Mouse (Mus musculus) thymus, adult 2 months (tissue): ENCODE results near the gene Dnah6.

ENCODE experiments used
- CTCF ChIP-seq: fragments of 200-500 bp; IDR thresholded peaks from 2 replicates; pipeline ENCODE4 v1.5.1; 2012; ENCODE audit warnings: mild to moderate bottlenecking, control low read depth, low read length, moderate library complexity, borderline replicate concordance; ENCODE audit not compliant: control insufficient read depth, poor library complexity, insufficient read depth; ENCODE audit errors: extremely low read depth
- POLR2A ChIP-seq: fragments of 200-500 bp; IDR thresholded peaks from 2 replicates; pipeline ENCODE4 v1.6.1; 2012; ENCODE audit warnings: mild to moderate bottlenecking, low read length, control low read depth, moderate library complexity; ENCODE audit not compliant: control insufficient read depth, poor library complexity, insufficient read depth; ENCODE audit errors: extremely low read depth

GRCm38 (mm10) chr6:73190756-73191155, 30.7 kb downstream of the Dnah6 start:
- no peak for TF ChIP-seq CTCF
- no peak for TF ChIP-seq POLR2A
